Mouse (Mus musculus): Measurements from ENCODE around the gene Rsph1. TPM values are rescaled to one million over a fixed set of nuclear protein-coding genes. Genes with fewer than 3 reads are reported as not detected.

Gene Rsph1
- polyA plus RNA-seq, 1 experiment from 2014 or later = 1.7 TPM

DNA sequence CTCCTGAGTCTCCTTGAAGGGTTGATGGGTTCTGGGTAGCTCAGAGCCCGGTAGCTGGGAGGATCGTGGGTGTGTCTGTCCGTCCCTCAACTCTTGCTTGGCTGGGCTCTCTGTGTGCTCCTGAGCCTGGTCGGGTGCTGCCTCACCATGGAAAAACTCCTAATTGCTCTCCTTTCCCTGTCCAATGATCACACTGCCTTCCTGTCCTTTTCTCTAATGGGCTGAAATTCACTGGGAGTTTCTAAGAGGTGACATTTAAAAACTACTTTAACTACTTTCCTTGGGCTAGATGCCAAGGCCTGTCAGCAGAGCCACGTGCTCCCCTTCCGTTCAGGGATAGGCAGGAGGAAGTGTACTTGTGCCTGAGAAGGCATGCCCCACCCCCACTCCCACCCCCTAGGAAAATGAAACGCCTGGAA lies 20.3 kb upstream of the Rsph1 start:
- peaks cover 12% of the 10 kb centered on the region; the same call in 1 of the 2 replicates for H3K4me1 ChIP-seq (ENCODE audit: control insufficient read depth, insufficient read depth, low read length)
- no peak for ATAC-seq (ENCODE audit: insufficient read depth, low FRiP score, low TSS enrichment)
- WGBS = 30% methylated on average over 7 of the region's 7 CpGs
- peak overlapping the region; percentile 56; the same call in 1 of the 2 replicates for H3K4me3 ChIP-seq (ENCODE audit: low read depth, low read length)
- no peak overlapping the region for H3K27ac ChIP-seq (ENCODE audit: low read depth, low read length)
- H3K4me2 ChIP-seq (ENCODE audit: low read depth) = peak overlapping the region; percentile 97
- no peaks in the 10 kb centered on the region for H3K9me3 ChIP-seq (ENCODE audit: control insufficient read depth, low read length)
- DNase-seq (ENCODE audit: low spot score) = no peak
- peaks cover 12% of the 10 kb centered on the region; the same call in 1 of the 2 replicates for H3K27me3 ChIP-seq (ENCODE audit: control insufficient read depth, insufficient read depth, low read length)
- no peak overlapping the region; the same call in 1 of the 2 replicates for H3K9ac ChIP-seq (ENCODE audit: low read length)
- H3K36me3 ChIP-seq (ENCODE audit: control insufficient read depth, insufficient read depth, low read length) = no peaks in the 10 kb centered on the region

DNA sequence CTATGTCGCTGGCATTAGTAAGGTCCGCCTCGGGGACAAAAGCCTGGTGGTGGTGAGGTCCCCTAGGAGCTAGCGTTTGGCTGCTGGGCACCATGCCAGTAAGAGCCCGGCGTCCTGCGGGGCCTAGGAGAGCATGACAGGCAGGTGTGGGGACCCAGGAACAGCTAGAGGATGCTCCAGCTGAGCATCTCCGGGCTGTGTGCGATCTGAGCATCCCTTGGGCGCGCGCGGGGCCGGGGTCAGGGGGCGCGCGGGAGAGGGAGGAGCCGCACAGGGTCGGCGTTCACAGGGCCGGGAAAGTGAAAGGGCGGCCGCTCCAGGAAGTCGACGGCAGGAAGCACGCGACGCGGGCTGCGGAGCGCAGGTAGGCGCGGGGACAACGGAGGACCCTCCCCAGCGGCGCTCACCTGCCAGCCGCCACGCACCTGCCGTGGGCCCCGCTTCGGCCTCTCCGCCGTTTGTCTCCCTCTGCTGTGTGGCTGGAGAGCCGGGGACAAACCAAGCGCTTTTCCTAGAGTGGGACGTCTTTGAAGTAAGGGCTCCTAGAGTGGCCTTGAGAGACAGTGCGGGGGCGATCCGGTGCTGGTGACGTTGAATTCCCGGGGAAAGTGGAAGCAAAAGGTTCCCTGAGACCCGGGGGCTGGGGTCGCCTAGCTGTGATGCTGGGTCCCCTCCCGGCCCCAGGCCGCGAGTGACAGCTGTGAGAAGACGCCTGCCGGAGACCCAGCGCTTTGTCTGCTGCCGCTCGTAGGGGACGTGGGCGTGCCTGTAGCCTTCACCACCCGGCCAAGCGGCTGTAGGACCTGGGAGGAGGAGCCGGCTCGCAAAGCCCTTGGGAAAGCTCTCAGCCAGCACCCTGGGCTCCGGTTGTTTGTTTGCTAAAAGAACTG lies 19.0 kb upstream of the Rsph1 start:
- peak; percentile 72 for ATAC-seq (ENCODE audit: insufficient read depth, low FRiP score, low TSS enrichment)
- WGBS = under 1% methylated on average over 63 of the region's 68 CpGs
- peak overlapping the region; percentile 97 for H3K4me2 ChIP-seq (ENCODE audit: low read depth)
- DNase-seq (ENCODE audit: low spot score) = peak; percentile 79
- peak overlapping the region; percentile 54 for H3K27ac ChIP-seq (ENCODE audit: low read depth, low read length)
- peak overlapping the region; percentile 77 for H3K9ac ChIP-seq (ENCODE audit: low read length)
- H3K36me3 ChIP-seq (ENCODE audit: control insufficient read depth, insufficient read depth, low read length) = no peaks in the 10 kb centered on the region
- H3K27me3 ChIP-seq (ENCODE audit: control insufficient read depth, insufficient read depth, low read length) = peaks cover 12% of the 10 kb centered on the region; the same call in 1 of the 2 replicates
- H3K9me3 ChIP-seq (ENCODE audit: control insufficient read depth, low read length) = no peaks in the 10 kb centered on the region
- H3K4me3 ChIP-seq (ENCODE audit: low read depth, low read length) = peak overlapping the region; percentile 56
- H3K4me1 ChIP-seq (ENCODE audit: control insufficient read depth, insufficient read depth, low read length) = peaks cover 12% of the 10 kb centered on the region; the same call in 1 of the 2 replicates

DNA sequence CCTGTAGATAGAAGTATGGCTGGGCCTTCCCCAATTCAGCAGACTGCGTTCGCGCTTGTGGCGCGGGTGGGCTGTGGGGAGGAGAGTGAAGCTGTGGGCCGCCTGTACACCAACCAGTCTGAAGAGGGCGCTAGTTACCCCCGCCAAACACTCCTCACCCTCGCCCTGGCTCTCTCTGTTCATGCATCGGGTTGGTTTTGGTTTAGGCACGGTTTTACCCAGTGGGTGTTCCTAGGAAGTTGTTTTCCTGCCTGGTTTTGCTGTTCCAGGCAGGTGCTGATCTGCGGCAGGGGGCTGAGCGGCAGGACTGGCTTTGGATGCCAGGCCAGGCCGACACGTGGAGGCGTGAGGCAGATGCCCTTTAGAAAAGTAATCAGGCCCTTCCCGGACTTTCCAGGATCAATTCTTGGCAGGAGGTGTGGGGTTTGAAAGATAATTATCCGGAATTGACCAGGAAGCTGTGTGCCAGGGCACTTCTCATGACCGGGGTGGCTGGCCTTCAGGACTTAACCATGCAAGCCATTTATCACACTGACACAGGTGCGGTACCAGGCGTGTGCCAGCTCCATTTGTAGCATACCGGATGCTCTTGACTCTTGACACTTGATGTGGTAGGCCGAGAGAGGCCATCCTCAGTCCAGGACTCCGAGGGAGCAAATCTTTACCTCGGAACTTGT lies 18.2 kb upstream of the Rsph1 start:
- Histone ChIP-seq H3K4me2 (ENCODE audit: low read depth) (peak overlapping the region; percentile 97), H3K27me3 (ENCODE audit: control insufficient read depth, insufficient read depth, low read length) (peaks cover 12% of the 10 kb centered on the region; the same call in 1 of the 2 replicates), H3K4me1 (ENCODE audit: control insufficient read depth, insufficient read depth, low read length) (peaks cover 12% of the 10 kb centered on the region; the same call in 1 of the 2 replicates), H3K27ac (ENCODE audit: low read depth, low read length) (peak overlapping the region; percentile 54; the same call in 1 of the 2 replicates), H3K4me3 (ENCODE audit: low read depth, low read length) (peak overlapping the region; percentile 56), H3K36me3 (ENCODE audit: control insufficient read depth, insufficient read depth, low read length) (no peaks in the 10 kb centered on the region), H3K9me3 (ENCODE audit: control insufficient read depth, low read length) (no peaks in the 10 kb centered on the region), H3K9ac (ENCODE audit: low read length) (peak overlapping the region; percentile 77)
- 20% methylated on average over 25 of the region's 25 CpGs for WGBS
- ATAC-seq (ENCODE audit: insufficient read depth, low FRiP score, low TSS enrichment) (0 out of 2 replicates have a peak, but pooled peaks have one; percentile 45), DNase-seq (ENCODE audit: low spot score) (peak; percentile 67)

DNA sequence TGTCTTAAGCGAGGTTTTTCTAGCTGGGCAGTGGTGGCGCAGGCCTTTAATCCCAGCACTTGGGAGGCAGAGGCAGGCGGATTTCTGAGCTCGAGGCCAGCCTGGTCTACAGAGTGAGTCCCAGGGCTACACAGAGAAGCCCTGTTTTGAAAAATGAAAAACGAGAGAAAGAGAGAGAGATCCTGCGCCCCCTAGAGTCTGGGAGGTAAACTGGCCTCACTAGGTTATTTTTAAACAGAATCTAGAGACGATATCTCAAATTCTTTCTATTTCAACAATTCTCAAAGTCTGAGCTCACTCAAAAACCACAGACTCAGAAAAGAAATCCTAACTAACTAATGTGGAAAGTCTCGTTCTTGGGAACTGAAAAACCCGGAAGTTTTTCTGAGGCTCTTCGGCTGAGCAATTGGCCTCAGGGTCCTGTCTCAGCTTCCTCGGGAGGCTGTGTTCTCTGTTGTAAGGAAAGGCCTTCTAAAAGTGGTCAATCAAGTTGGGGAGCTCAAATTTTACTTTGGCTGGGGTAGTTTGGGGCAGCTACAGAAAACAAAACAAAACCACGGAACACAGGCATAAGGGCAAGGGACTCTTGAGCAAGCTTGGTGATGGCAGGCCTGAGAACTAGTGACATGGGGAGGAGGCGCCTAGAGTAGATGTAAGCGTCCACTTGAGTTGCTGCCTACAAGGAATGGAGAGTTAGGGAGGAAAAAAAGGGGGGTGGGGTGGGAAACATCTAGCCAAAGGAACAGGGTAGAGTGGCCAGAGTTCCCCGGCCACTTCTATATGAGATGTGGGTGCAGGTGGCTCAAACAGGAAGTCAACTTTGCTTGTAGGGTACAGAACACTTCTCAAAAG lies 17.4 kb upstream of the Rsph1 start:
- Histone ChIP-seq H3K4me3 (ENCODE audit: low read depth, low read length) (no peak overlapping the region), H3K4me1 (ENCODE audit: control insufficient read depth, insufficient read depth, low read length) (peaks cover 12% of the 10 kb centered on the region; the same call in 1 of the 2 replicates), H3K9ac (ENCODE audit: low read length) (no peak overlapping the region), H3K27me3 (ENCODE audit: control insufficient read depth, insufficient read depth, low read length) (peaks cover 12% of the 10 kb centered on the region; the same call in 1 of the 2 replicates), H3K9me3 (ENCODE audit: control insufficient read depth, low read length) (no peaks in the 10 kb centered on the region), H3K27ac (ENCODE audit: low read depth, low read length) (no peak overlapping the region), H3K36me3 (ENCODE audit: control insufficient read depth, insufficient read depth, low read length) (no peaks in the 10 kb centered on the region), H3K4me2 (ENCODE audit: low read depth) (peak overlapping the region; percentile 97)
- ATAC-seq (ENCODE audit: insufficient read depth, low FRiP score, low TSS enrichment) = no peak
- DNase-seq (ENCODE audit: low spot score) = no peak
- 86% methylated on average over 15 of the region's 15 CpGs for WGBS

DNA sequence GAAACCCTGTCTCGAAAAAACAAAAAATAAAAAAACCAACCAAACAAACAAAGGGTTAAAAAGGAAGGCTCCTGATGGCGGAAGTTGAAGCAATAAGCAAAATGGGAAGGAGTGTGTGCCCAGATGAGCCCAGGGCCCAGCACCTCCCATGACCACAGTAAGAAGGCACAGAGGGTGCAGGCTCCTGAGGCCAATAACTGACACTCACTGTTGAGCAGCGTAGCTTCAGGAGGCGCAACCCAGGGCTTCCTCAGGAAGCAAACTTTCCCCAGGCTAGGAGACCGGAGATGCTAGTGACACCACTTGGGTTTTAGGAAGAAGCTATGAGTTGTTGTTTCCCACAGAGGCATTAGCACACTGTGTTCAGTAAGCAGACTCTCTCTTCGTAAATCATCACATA lies 13.7 kb upstream of the Rsph1 start:
- Histone ChIP-seq H3K4me2 (ENCODE audit: low read depth) (no peak overlapping the region), H3K27me3 (ENCODE audit: control insufficient read depth, insufficient read depth, low read length) (peaks cover 6% of the 10 kb centered on the region; the same call in 1 of the 2 replicates), H3K36me3 (ENCODE audit: control insufficient read depth, insufficient read depth, low read length) (no peaks in the 10 kb centered on the region), H3K9me3 (ENCODE audit: control insufficient read depth, low read length) (no peaks in the 10 kb centered on the region), H3K4me3 (ENCODE audit: low read depth, low read length) (no peak overlapping the region), H3K27ac (ENCODE audit: low read depth, low read length) (no peak overlapping the region), H3K4me1 (ENCODE audit: control insufficient read depth, insufficient read depth, low read length) (peaks cover 5% of the 10 kb centered on the region; the same call in 1 of the 2 replicates), H3K9ac (ENCODE audit: low read length) (no peak overlapping the region)
- WGBS = 74% methylated on average over 6 of the region's 6 CpGs
- ATAC-seq (ENCODE audit: insufficient read depth, low FRiP score, low TSS enrichment) = no peak
- DNase-seq (ENCODE audit: low spot score) = no peak

DNA sequence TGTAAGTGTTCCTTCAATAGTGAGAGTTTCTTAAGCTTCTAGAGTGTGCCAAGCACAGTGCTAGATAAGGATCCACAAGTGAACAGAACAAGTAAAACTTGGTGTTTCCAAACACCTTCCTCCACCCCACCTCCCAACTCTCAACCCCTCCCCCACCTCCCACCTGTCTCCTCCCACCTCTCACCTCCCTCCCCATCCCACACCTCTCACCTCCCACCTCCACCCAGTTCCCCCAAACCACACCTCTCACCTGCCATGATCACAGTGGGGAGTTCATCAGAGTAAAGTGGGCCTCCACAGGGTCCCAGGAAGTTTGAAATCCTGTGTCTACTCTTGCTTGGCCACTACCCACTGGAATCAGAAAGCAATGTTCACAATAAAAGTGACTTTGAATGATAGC lies 13.1 kb upstream of the Rsph1 start:
- H3K9me3 ChIP-seq (ENCODE audit: control insufficient read depth, low read length) = no peaks in the 10 kb centered on the region
- H3K27me3 ChIP-seq (ENCODE audit: control insufficient read depth, insufficient read depth, low read length) = peaks cover 4% of the 10 kb centered on the region; the same call in 1 of the 2 replicates
- no peaks in the 10 kb centered on the region for H3K36me3 ChIP-seq (ENCODE audit: control insufficient read depth, insufficient read depth, low read length)
- DNase-seq (ENCODE audit: low spot score) = no peak
- H3K4me1 ChIP-seq (ENCODE audit: control insufficient read depth, insufficient read depth, low read length) = no peaks in the 10 kb centered on the region
- no peak overlapping the region for H3K27ac ChIP-seq (ENCODE audit: low read depth, low read length)
- ATAC-seq (ENCODE audit: insufficient read depth, low FRiP score, low TSS enrichment) = no peak
- H3K4me2 ChIP-seq (ENCODE audit: low read depth) = no peak overlapping the region
- H3K4me3 ChIP-seq (ENCODE audit: low read depth, low read length) = no peak overlapping the region
- H3K9ac ChIP-seq (ENCODE audit: low read length) = no peak overlapping the region

DNA sequence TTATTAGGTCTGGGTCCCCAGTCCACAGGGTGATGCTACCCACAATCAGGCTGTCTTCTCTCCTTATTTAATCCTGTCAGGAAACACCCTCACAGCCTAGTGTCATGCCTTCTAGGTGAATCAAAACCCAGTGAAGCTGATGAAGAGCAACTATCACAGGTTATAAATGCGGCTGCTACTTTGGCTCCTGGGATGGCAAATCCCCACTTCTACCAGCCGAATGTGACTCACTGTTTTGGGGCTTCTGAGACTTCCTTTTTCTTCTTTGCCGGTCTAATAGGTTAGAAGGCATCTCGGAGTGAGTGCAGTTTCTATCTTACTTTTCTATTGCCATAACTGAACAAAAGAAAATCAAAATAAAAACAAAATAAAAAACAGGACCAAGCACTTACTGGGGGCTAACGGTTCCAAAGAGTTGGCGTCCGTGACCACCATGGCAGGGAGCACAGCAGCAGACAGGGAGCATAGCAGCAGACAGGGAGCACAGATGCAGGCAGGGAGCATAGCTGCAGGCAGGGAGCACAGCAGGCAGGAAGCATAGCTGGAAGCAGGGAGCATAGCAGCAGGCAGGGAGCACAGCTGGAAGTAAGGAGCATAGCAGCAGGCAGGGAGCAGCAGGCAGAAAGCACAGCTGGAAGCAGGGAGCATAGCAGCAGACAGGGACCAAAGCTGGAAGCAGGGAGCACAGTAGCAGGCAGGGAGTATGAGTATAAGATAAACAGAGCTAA lies 12.0 kb upstream of the Rsph1 start:
- 63% methylated on average over 7 of the region's 7 CpGs for WGBS
- no peak for DNase-seq (ENCODE audit: low spot score)
- Histone ChIP-seq H3K4me2 (ENCODE audit: low read depth) (no peak overlapping the region), H3K36me3 (ENCODE audit: control insufficient read depth, insufficient read depth, low read length) (no peaks in the 10 kb centered on the region), H3K9me3 (ENCODE audit: control insufficient read depth, low read length) (no peaks in the 10 kb centered on the region), H3K27me3 (ENCODE audit: control insufficient read depth, insufficient read depth, low read length) (no peaks in the 10 kb centered on the region), H3K9ac (ENCODE audit: low read length) (no peak overlapping the region), H3K4me1 (ENCODE audit: control insufficient read depth, insufficient read depth, low read length) (no peaks in the 10 kb centered on the region), H3K27ac (ENCODE audit: low read depth, low read length) (no peak overlapping the region), H3K4me3 (ENCODE audit: low read depth, low read length) (no peak overlapping the region)
- ATAC-seq (ENCODE audit: insufficient read depth, low FRiP score, low TSS enrichment) = no peak

All from neural tube, embryonic 11.5 days (tissue).